In genomic region chr3:67512807-67513206, GRCm38 (mm10) we compare ENCODE assay signal across 8 mouse cellular contexts. TPM values are rescaled to one million over a fixed set of nuclear protein-coding genes. Genes with fewer than 3 reads are reported as not detected.
DNase-seq lines count a peak whose midpoint lies in the region; TF ChIP-seq lines count a peak whose summit lies in the region.

No protein-coding gene starts in this region.

- no peaks in the 10 kb centered on the region for H3K36me3 ChIP-seq in C2C12 (ENCODE audit: control insufficient read depth, insufficient read depth)

- TF ChIP-seq CTCF in C2C12 (IDR thresholded peaks at IDR 0.05; ENCODE audit: control insufficient read depth, insufficient read depth, insufficient read length), result peak; percentile 23
- TF ChIP-seq CTCF in lung, adult 2 months (IDR thresholded peaks at IDR 0.05; ENCODE audit: insufficient read depth, low read length), result peak; percentile 33; the same call in 1 of the 2 replicates

- no peaks in the 10 kb centered on the region for H3K79me3 ChIP-seq in C2C12 (ENCODE audit: low read depth)

- peak; percentile 71 to 72 for DNase-seq in adrenal gland, adult 18-20 months (ENCODE audit: low spot score in 2 of 2)
- DNase-seq in embryo, embryonic 11 days, result peak; percentile 86
- DNase-seq in gastrocnemius, postnatal 4 days (ENCODE audit: low spot score in 2 of 2), result peak; percentile 30 to 70
- peak; percentile 87 for DNase-seq in kidney, postnatal 4 days
- DNase-seq in lung, adult 2 months, result peak; percentile 53
- peak; percentile 14 for DNase-seq in ovary, postnatal 10 days (ENCODE audit: low spot score)
- peak; percentile 58 for DNase-seq in thymus, postnatal 14 days

- peaks cover 32% of the 10 kb centered on the region for H3K27me3 ChIP-seq in C2C12 (ENCODE audit: control insufficient read depth, insufficient read depth, insufficient read length)

- 2% methylated on average over 5 of the region's 5 CpGs for WGBS in lung, adult 2 months

- no peak overlapping the region for H3K4me3 ChIP-seq in C2C12 (ENCODE audit: insufficient read depth, poor library complexity, severe bottlenecking)
- H3K4me3 ChIP-seq in lung, adult 2 months (replicated peaks; ENCODE audit: extremely low read depth, low read depth, low read length), result no peak overlapping the region

- no peak overlapping the region for H3ac ChIP-seq in C2C12 (ENCODE audit: control insufficient read depth, insufficient read length, low read depth)

- TF ChIP-seq POLR2A in lung, adult 2 months (IDR thresholded peaks at IDR 0.05; ENCODE audit: borderline replicate concordance, extremely low read depth, low read depth, low read length), result no peak

- no peaks in the 10 kb centered on the region for H3K79me2 ChIP-seq in C2C12 (ENCODE audit: control insufficient read depth, insufficient read depth)

- H3K4me1 ChIP-seq in lung, adult 2 months (ENCODE audit: control insufficient read depth, insufficient read depth, low read length), result no peaks in the 10 kb centered on the region

TF ChIP-seq in C2C12, 6 proteins besides CTCF, POLR2A, EP300 and RAD21:
- TF ChIP-seq MYOD1 (IDR thresholded peaks at IDR 0.05; ENCODE audit: control insufficient read depth, insufficient read length, low read depth) (no peak), MYOG (IDR thresholded peaks at IDR 0.05; ENCODE audit: control insufficient read depth, extremely low read depth, insufficient read length) (no peak), MAX (IDR thresholded peaks at IDR 0.05) (no peak), CEBPB (IDR thresholded peaks at IDR 0.05; ENCODE audit: low read depth) (no peak), USF1 (IDR thresholded peaks at IDR 0.05; ENCODE audit: low read depth) (no peak), FOSL1 (IDR thresholded peaks at IDR 0.05; ENCODE audit: insufficient read depth, low read length, poor library complexity, severe bottlenecking) (no peak)

RNA-seq across cellular contexts. Expression of gene Rarres1, which starts 2.5 kb away (rescaled TPM):
- not detected for polyA plus RNA-seq in C2C12 (2012; fragmentation: generic; extraction: Trizol)
- total RNA-seq in adrenal gland, adult 18-20 months (2021), result under 1 TPM; 0.23 to 0.83 TPM
- total RNA-seq in gastrocnemius, postnatal 4 days (2021), result 1 to 10 TPM; 2.4 to 2.7 TPM
- polyA plus RNA-seq in lung, adult 2 months (2012; rRNA removed), result 1.1 and 2.3 TPM in 2 replicates

RNA-seq across cellular contexts. Expression of gene Lxn, which starts 49.1 kb away (rescaled TPM):
- 17.2 TPM for polyA plus RNA-seq in C2C12 (2012; fragmentation: generic; extraction: Trizol)
- 10 to 100 TPM in 1 of 2 experiments, 1 to 10 TPM in 1; 6.9 to 10.4 TPM for total RNA-seq in adrenal gland, adult 18-20 months (2021)
- total RNA-seq in gastrocnemius, postnatal 4 days (2021), result 10 to 100 TPM; 23.9 to 26.5 TPM
- polyA plus RNA-seq in lung, adult 2 months (2012; rRNA removed), result 82.6 and 99.1 TPM in 2 replicates

Comparison
In these comparisons a context has a peak if more than half of its experiments do, and no peak if none do; other contexts are left out.
1. DNase-seq: peak in every context shown above with its lines; median percentile 87 in kidney, postnatal 4 days; 86 in embryo, embryonic 11 days; 72 in adrenal gland, adult 18-20 months; 58 in thymus, postnatal 14 days; 53 in lung, adult 2 months; 50 in gastrocnemius, postnatal 4 days; 14 in ovary, postnatal 10 days.